Mouse (Mus musculus) brain, embryonic 14.5 days (tissue): ENCODE measurements at regions not wholly inside any gene's neighbourhood (a gene's known extent, or its start where the extent isn't known, plus 50 kb on each side); places are given as distances from the start of the nearest gene placed in this dataset.

Source experiments
- DNase-seq: peaks from one replicate; pipeline ENCODE4 v3.0.0-alpha.2; 2011; ENCODE audit warnings: low read depth
- CTCF ChIP-seq: fragments of 200-500 bp; IDR thresholded peaks from 2 replicates; pipeline ENCODE4 v1.5.1; 2012; ENCODE audit warnings: inconsistent platforms, mild to moderate bottlenecking, moderate library complexity, borderline replicate concordance; ENCODE audit not compliant: insufficient read depth, insufficient read length; ENCODE audit errors: extremely low read depth
- POLR2A ChIP-seq: fragments of 200-500 bp; IDR thresholded peaks from 2 replicates; pipeline ENCODE4 v1.6.1; 2012; ENCODE audit warnings: mild to moderate bottlenecking, inconsistent platforms, borderline replicate concordance; ENCODE audit not compliant: poor library complexity, insufficient read depth, insufficient read length, severe bottlenecking; ENCODE audit errors: extremely low read depth

DNA sequence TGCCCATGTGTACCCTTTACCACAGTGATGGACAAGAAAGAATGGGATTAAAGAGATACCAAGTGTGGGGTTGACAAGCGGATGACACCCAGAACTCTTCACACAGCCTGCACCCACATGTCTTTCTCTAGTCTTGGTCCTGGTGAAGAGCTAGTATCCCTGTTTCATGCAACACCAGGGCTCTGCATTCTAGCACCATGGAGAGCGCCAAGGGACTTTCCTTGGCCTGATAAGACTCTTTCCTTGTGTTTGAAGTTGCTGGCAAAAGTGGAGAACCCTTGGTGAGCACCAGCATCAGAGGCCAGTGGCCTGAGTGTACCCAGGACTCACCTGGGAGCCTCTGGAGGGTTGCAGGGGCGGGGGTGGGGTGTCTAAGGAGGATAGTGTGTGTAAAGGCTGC is 161.7 kb upstream of the Grik3 start:
- DNase-seq = no peak
- TF ChIP-seq CTCF = no peak
- no peak for TF ChIP-seq POLR2A

DNA sequence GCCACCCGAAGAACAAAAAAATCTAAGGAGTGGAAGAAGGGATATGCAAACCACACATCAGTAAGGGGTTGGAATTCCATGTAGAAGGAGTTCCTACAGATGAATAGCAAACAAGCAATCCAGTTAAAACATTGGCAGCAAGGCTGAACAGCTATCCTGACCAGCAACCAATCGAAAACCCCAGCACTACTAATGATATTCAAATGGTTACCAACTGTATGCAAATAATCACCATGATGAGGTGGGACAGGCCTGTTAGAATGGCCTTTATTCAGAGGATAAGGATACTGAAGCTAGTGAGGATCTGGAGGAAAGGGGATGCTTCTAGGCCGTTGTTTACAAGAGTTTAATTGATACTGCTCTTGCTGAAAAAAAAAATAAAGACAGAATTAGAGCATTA is 166.0 kb upstream of the Grik3 start:
- TF ChIP-seq POLR2A (no peak), CTCF (no peak)
- peak; percentile 70 for DNase-seq

DNA sequence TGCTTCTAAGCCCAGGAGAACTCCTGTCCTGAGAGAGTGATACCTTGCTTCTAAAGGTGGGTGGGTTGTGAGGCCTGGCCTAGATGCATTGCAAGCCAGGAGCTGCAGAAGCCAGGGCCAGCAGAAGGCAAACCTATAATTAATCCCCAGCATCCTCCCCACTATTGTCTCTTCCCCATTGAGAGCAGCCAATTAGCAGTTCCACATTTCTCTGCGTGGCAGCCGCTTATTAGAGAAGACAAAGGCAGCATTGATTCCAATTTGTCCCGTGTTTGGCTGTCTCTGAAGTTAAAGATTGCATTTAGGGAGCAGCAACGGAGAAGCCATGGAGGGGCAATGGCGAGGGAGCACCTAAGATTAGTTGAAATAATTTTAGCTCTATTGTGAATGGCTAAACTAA is 171.2 kb upstream of the Grik3 start:
- peak; percentile 92 for DNase-seq
- TF ChIP-seq POLR2A = no peak
- no peak for TF ChIP-seq CTCF

DNA sequence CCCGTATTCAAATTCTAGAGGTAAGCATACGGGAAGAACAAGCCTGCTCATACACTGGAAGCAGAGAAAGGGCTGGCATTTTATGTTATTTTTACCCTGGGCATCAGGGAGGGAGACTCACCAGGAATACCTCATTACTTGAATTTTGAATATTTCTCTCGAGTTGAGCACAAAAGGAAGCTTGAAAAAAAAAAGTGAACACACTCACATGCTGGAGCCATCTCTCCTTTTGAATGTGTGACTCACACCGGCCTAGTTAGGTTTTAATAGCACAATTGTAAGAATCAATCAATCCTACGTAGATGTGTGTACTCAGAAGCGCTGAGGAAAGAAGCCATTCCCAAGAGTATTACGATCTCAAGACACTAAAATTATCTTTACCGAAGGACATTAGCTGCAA is 172.2 kb upstream of the Grik3 start:
- no peak for TF ChIP-seq POLR2A
- TF ChIP-seq CTCF = no peak
- DNase-seq = no peak

DNA sequence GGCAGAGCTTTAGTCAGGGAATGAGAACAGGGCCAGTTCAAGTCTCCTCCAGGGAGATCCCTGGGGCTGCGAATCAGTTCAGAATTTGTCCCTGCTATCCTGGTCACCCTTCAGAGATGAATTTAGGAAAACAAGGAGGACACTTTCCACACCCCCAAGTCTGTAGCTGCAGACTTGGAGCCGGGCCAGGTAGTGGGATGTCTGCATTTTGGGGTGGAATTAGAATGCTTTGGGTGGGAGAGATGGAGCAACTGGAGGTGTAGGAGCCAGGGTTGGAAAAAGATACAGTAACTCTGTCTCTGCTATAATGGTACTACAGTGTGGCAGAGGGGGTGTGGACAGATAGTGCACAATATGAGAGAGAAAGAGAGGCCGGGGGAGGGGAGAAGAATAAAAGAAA is 173.6 kb upstream of the Grik3 start:
- no peak for DNase-seq
- TF ChIP-seq CTCF = no peak
- no peak for TF ChIP-seq POLR2A

DNA sequence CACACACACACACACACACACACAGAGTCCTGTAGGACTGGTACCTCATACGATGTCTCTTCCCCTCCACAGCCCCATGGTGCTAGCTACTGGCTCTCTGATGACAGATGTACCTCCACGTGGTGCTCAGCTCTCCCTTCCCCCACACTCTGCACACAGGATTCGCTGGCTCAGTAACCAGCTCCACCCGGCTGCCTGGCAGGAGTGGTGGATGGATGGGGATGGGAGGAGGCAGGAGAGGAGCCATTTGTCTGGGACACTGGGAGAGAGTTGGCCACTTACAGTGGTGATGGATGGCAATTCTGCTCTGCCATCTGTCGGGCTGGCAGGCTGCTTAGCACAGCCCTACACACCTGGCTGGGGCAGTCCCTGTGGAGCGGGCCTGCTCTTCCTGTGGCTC is 174.7 kb upstream of the Grik3 start:
- DNase-seq = peak; percentile 93
- TF ChIP-seq CTCF = no peak
- TF ChIP-seq POLR2A = no peak

DNA sequence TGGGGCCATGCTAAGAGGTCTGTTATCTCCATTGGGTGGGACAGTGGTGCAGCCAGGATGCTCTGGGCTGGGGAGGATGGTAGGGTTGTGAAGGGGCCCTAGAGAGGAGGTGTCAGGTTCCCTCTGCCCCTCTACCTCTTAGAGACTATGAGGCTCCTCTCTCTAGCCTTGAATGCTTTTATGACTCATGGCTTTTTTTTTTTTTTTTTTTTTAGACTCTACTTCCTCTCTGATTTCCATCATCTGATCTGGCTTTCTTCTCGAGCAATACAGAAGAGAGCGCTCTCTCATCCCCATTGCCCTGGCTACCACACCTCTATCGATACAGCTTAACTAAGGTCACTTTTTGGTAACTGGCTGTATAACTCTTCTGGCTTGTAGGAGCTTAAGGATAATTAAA is 176.6 kb upstream of the Grik3 start:
- DNase-seq = no peak
- TF ChIP-seq CTCF = no peak
- TF ChIP-seq POLR2A = no peak

DNA sequence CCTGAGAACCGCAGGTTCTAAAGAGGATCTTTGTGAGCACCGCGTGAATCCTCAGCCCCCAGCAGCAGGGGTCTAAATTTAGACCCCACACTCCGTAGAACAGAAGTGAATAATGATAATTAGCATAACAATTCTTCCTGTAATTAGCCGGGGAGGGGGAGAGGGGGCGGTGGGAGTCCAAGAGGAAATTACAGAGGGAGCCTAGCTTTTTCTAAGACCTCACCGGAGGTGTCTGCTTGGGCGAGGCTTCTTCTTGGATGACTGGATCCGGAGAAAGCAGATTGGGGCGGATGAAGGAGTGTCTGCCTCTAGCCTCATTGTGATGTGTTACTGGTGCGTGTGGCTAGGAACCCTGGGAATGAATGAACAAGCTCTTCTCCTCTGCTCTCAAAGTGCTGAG is 177.2 kb upstream of the Grik3 start:
- TF ChIP-seq CTCF (no peak), POLR2A (no peak)
- peak; percentile 65 for DNase-seq

DNA sequence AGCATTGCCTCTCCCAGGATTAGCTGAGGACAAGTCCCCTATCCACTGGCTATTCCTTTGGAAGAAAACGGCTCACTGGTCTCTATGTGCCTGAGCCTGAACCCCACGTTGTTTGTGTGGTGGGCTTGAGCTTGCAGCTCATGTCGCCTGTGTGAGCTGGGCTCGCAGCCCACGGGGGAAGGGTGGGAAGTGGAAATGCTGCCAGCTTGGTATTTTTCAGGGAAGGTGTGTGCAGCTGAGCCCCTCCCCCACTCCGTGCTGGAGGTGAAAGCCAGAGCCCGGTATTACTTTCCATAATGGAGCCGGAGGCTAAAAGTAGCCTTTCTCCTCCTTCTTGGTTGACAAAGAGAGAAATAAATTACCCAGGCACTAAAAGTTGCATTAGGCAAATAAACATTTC is 180.5 kb upstream of the Zc3h12a start:
- no peak for TF ChIP-seq CTCF
- TF ChIP-seq POLR2A = no peak

DNA sequence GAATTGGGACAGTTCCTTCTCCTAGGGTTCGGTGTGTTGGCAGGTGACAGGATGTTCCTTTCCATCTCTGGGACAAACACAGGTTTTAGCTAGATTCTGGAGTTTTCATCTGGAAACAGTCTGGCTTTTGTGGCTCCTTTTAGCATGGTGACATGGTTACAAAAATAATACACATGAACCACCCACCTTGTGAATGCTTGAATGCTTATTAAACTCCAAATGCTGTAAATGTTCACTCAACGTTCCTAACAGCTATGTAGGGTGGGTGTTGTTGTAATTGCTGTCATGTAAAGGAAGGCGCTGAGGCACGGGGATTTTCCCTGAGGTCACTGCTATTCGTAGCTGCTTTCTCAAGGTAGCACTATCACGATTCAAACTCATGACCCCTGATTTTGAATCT is 178.1 kb upstream of the Zc3h12a start:
- TF ChIP-seq CTCF = no peak
- TF ChIP-seq POLR2A = no peak
- no peak for DNase-seq

More for the DNA sequence above, 180.5 kb upstream of the Zc3h12a start:
- DNase-seq = no peak

DNA sequence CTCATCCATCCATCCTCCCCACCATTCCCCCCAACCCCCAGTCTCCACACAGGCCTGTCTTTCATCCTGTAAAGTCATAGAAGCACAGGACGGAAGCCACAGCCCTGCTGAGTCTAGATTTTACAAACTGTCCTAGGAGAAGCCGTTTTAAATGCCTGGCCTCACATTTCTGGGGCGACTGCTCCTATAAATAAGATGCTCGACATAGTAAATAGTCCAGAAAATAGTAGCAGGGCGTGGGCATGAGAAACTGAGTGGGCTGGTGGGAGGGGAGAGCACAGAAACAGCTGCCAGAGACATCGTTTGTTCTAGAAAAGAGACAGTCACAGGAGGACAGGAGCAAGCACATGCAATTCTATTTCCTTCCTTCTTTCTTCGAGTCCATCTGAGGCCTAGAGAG is 175.0 kb upstream of the Zc3h12a start:
- TF ChIP-seq POLR2A (no peak), CTCF (no peak)
- no peak for DNase-seq

DNA sequence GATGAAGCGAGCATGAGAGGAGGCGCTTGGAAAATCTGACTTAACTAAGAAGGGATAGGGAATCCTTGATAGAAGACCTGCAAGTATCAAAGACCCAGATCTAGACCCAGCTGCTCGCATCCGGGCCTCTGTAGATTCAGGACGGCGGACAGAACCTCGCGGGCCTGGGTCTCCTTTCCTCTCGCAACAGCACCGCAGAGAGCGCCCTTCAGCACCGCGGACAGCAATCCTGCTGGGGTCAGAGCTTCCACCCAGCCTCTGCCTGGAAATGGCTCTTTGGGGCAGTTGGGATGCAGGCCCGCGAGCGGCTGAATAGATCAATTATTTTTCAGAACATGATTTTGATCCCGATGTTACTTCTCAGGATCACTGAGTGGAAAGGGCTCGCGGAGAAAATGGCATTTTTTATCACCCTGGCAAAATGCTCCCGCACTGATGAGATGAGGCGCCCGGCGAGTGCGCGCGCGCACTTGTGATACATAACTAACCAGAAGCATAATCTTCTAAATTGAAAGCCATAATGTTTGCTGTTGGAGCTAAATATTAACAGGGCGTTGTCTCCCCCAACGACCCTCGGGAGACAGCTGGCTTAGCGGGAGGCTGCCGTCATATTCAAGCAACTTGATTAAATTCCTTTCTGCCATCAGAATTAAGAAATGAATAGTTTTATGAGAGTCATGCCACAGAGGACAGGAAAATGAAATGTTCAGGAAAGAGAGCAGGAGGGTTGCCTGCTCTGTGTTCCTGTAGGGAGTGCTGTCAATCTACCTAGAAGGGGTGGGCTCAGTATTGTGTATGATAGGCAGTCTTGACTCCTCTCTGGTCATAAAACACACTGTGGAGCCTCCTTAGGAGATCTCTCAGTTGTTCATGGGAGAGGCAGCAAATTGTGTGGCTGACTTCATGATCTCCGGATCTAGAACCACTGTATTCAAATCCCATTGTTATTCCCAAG is 173.1 kb upstream of the Zc3h12a start:
- TF ChIP-seq CTCF = no peak
- no peak for TF ChIP-seq POLR2A
- DNase-seq = peak; percentile 67
